Mouse (Mus musculus): Measurements from ENCODE around the gene Nxf1. TPM values are rescaled to one million over a fixed set of nuclear protein-coding genes. Genes with fewer than 3 reads are reported as not detected.
"Not testable (repeated sequence)": the region's sequence is repeated elsewhere in the genome, so short reads cannot be mapped to it uniquely, and the experiment has no call there.

Nxf1 gene
- polyA plus RNA-seq, 1 experiment from 2014 or later: 200 TPM

DNA sequence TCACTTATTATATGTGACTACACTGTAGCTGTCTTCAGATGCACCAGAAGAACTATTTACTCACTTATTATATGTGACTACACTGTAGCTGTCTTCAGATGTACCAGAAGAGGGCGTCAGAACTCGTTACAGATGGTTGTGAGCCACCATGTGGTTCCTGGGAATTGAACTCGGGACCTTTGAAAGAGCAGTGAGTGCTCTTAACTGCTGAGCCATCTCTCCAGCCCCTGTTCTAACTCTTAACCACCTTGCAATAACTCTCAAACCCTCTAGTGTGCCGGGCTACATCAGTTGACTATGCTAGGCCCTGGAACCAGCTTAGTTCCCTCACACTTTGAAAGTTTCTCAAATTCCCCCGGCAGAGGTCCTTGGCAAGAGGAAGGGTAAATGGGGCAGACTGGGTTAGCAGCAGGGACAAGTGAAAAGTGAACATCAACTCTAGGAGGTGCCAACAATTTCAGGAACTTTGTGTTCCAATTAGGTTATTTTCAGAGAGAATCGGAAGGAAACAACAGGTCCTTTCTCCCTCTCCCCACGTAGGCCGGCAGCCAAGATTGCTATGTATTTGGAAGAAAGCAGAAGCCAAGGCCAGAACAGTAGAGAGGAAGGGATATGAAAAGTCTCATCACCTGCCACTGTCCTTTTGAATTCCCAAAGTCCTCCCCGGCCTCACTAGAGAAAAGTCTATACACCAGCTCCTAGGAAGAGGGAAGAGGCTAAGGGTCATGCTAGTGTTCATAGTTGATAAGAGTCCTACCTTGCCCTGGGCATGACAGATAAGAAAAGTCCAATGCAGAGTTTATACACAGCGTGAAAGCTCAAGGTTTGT is 42.0 kb upstream of the Nxf1 start:
- no peak overlapping the region for H3K4me2 ChIP-seq (ENCODE audit: low read length)
- H3K27me3 ChIP-seq (replicated peaks; ENCODE audit: control insufficient read depth, insufficient read depth, low read length): no peaks in the 10 kb centered on the region
- no peak for ATAC-seq

DNA sequence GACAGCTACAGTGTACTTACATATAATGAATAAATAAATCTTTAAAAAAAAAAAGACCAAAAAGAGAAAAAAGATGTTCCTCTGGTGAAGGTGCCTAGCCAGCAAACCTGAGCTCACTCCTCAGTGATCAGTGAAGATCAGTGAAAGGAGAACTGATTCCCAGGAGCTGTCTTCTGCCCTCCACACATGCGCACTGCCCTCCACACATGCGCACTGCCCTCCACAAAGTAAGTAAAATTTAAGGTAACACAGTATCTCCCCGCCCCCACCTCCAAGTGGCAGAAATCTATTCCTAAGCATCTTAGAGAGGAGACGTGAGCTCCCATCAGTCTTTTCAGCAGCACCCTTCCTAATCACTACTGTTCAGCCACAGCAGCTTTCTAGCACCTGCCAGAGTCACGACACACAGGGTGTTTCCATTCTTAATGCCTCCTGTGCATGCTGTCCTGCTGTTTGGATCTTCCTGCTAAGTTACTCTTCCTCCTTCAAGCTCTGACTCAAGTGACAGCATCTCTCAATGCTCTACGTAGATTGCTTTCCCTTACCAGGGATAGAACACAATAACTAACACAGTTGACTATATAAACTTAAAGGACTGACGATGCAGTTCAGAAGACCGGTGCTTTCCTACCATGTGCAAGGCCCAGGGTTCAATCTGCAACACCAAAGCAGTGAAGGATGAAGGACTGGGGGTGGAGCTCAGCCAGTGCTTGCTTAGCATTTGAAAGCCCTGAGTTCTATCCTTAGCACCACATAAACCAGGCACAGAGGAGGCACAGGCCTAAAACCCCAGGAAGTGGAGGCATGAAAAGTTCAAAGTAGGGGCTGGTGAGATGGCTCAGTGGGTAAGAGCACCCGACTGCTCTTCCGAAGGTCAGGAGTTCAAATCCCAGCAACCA is 40.8 kb upstream of the Nxf1 start:
- H3K27me3 ChIP-seq (replicated peaks; ENCODE audit: control insufficient read depth, insufficient read depth, low read length): no peaks in the 10 kb centered on the region
- H3K27ac ChIP-seq (ENCODE audit: low read length): no peak overlapping the region
- H3K4me1 ChIP-seq (replicated peaks; ENCODE audit: control insufficient read depth, insufficient read depth, low read length): peaks cover 24% of the 10 kb centered on the region
- ATAC-seq: no peak
- WGBS: 74% methylated on average over 10 of the region's 10 CpGs
- no peak overlapping the region for H3K9ac ChIP-seq (replicated peaks; ENCODE audit: low read depth, low read length)
- no peaks in the 10 kb centered on the region for H3K36me3 ChIP-seq (ENCODE audit: control insufficient read depth, insufficient read depth)
- H3K4me3 ChIP-seq (replicated peaks; ENCODE audit: low read length): no peak overlapping the region
- no peaks in the 10 kb centered on the region for H3K9me3 ChIP-seq (ENCODE audit: control insufficient read depth, low read length)
- no peak overlapping the region for H3K4me2 ChIP-seq (ENCODE audit: low read length)

More for the DNA sequence above, 42.0 kb upstream of the Nxf1 start:
- 63% methylated on average over 10 of the region's 10 CpGs for WGBS
- H3K4me1 ChIP-seq (replicated peaks; ENCODE audit: control insufficient read depth, insufficient read depth, low read length): peaks cover 36% of the 10 kb centered on the region
- H3K9me3 ChIP-seq (ENCODE audit: control insufficient read depth, low read length): no peaks in the 10 kb centered on the region
- H3K27ac ChIP-seq (ENCODE audit: low read length): no peak overlapping the region
- 0 out of 2 replicates have a peak, but pooled peaks cover 4% of the 10 kb centered on the region for H3K36me3 ChIP-seq (ENCODE audit: control insufficient read depth, insufficient read depth)
- H3K4me3 ChIP-seq (replicated peaks; ENCODE audit: low read length): no peak overlapping the region
- no peak overlapping the region for H3K9ac ChIP-seq (replicated peaks; ENCODE audit: low read depth, low read length)

DNA sequence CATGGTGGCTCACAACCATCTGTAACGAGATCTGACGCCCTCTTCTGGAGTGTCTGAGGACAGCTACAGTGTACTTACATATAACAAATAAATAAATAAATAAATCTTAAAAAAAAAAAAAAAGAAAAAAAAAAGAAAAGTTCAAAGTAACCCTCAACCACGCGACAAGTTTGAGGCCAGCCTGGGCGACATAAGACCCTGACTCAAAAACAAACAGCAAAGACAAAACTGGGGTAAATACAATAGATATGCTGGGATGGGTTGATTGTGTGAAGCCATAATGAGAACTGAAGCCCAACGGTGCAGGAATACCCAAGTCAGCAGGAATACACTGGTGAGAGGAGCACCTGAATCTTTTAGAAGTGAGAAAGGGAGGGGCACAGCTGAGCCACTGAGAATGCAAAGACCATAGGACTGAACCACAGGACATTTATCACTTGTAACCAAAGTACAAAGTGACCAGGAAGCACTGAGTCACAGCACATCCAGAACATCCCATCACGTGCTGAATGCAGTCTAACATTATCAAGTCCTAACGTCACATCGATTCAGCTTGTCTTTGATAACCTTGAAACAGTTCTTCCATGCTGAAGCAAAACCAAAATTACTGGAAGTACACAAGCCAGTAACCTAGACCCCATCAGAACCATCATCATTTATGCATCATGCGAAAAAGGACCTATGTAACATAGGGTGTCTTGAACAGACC is 40.0 kb upstream of the Nxf1 start:
- ATAC-seq: no peak
- H3K4me1 ChIP-seq (replicated peaks; ENCODE audit: control insufficient read depth, insufficient read depth, low read length): peaks cover 25% of the 10 kb centered on the region
- WGBS: 78% methylated on average over 8 of the region's 10 CpGs

DNA sequence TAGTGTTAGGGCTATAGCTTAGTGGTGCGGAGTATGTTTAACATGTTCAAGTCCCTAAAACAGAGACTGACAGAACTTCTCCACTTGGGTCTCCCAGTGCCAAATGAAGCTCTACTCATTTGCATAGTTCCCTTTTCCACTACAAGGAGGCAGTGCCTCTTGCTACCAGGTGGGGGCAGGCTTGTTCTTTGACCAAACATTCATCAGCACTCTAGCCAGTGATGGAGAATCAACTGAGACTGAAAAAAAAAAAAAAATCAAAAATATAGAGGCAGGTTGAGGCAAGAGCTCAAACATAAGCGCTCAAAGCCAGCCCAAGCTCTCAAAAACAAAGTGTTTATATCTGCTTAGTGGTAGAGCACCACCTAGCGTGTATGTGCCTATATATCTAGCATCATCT is 38.5 kb upstream of the Nxf1 start:
- no peaks in the 10 kb centered on the region for H3K27me3 ChIP-seq (replicated peaks; ENCODE audit: control insufficient read depth, insufficient read depth, low read length)
- H3K4me2 ChIP-seq (ENCODE audit: low read length): no peak overlapping the region
- peaks cover 23% of the 10 kb centered on the region for H3K4me1 ChIP-seq (replicated peaks; ENCODE audit: control insufficient read depth, insufficient read depth, low read length)
- no peaks in the 10 kb centered on the region for H3K9me3 ChIP-seq (ENCODE audit: control insufficient read depth, low read length)
- H3K27ac ChIP-seq (ENCODE audit: low read length): no peak overlapping the region
- no peaks in the 10 kb centered on the region for H3K36me3 ChIP-seq (ENCODE audit: control insufficient read depth, insufficient read depth)
- H3K4me3 ChIP-seq (replicated peaks; ENCODE audit: low read length): no peak overlapping the region
- ATAC-seq: no peak
- H3K9ac ChIP-seq (replicated peaks; ENCODE audit: low read depth, low read length): no peak overlapping the region
- 70% methylated on average over 3 of the region's 3 CpGs for WGBS

More for the DNA sequence above, 40.0 kb upstream of the Nxf1 start:
- H3K9me3 ChIP-seq (ENCODE audit: control insufficient read depth, low read length): no peaks in the 10 kb centered on the region
- H3K4me3 ChIP-seq (replicated peaks; ENCODE audit: low read length): no peak overlapping the region
- no peak overlapping the region for H3K4me2 ChIP-seq (ENCODE audit: low read length)
- H3K27ac ChIP-seq (ENCODE audit: low read length): no peak overlapping the region
- H3K9ac ChIP-seq (replicated peaks; ENCODE audit: low read depth, low read length): no peak overlapping the region
- H3K36me3 ChIP-seq (ENCODE audit: control insufficient read depth, insufficient read depth): no peaks in the 10 kb centered on the region
- H3K27me3 ChIP-seq (replicated peaks; ENCODE audit: control insufficient read depth, insufficient read depth, low read length): no peaks in the 10 kb centered on the region

DNA sequence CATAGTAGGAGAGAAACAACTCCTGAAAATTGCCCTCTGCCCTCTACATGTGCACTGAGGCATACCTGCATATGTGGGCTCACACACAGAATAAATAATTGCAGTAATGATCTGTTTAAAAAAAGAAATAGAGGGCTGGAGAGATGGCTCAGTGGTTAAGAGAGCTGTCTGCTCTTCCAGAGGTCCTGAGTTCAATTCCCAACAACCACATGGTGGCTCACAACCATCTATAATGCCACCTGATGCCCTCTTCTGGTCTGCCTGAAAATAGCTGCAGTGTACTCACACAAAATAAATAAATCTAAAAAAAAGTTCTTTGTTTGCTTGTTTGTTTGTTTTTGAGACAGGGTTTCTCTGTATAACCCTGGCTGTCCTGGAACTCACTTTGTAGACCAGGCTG is 37.8 kb upstream of the Nxf1 start:
- H3K4me2 ChIP-seq (ENCODE audit: low read length); H3K36me3 ChIP-seq (ENCODE audit: control insufficient read depth, insufficient read depth); H3K9ac ChIP-seq (replicated peaks; ENCODE audit: low read depth, low read length); H3K4me3 ChIP-seq (replicated peaks; ENCODE audit: low read length); H3K27me3 ChIP-seq (replicated peaks; ENCODE audit: control insufficient read depth, insufficient read depth, low read length); H3K27ac ChIP-seq (ENCODE audit: low read length); ATAC-seq; H3K9me3 ChIP-seq (ENCODE audit: control insufficient read depth, low read length): not testable (repeated sequence)
- H3K4me1 ChIP-seq (replicated peaks; ENCODE audit: control insufficient read depth, insufficient read depth, low read length): peaks cover 21% of the 10 kb centered on the region

DNA sequence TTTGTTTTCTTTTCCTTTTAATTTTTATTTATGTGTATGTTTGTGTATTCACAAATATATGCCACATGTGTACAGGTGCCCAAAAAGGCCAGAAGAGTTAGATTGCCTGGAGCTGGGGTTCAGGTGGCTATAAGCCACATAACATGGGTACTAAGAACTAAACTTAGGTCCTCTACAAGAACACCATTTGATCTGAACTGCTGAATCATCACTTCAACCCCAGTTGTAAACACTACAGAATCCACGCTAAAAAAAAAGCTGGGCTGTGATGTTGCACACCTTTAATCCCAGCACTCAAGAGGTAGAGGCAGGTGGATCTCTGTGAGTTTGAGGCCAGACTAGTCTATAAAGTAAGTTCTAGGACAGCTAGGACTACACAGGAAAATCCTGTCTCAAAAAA is 35.5 kb upstream of the Nxf1 start:
- Histone ChIP-seq H3K9ac (replicated peaks; ENCODE audit: low read depth, low read length) (no peak overlapping the region), H3K4me2 (ENCODE audit: low read length) (no peak overlapping the region), H3K27ac (ENCODE audit: low read length) (no peak overlapping the region), H3K4me1 (replicated peaks; ENCODE audit: control insufficient read depth, insufficient read depth, low read length) (peaks cover 33% of the 10 kb centered on the region), H3K4me3 (replicated peaks; ENCODE audit: low read length) (no peak overlapping the region), H3K27me3 (replicated peaks; ENCODE audit: control insufficient read depth, insufficient read depth, low read length) (no peaks in the 10 kb centered on the region), H3K36me3 (ENCODE audit: control insufficient read depth, insufficient read depth) (peaks cover 17% of the 10 kb centered on the region), H3K9me3 (ENCODE audit: control insufficient read depth, low read length) (no peaks in the 10 kb centered on the region)
- 74% methylated on average over 1 of the region's 1 CpGs for WGBS
- ATAC-seq: no peak

DNA sequence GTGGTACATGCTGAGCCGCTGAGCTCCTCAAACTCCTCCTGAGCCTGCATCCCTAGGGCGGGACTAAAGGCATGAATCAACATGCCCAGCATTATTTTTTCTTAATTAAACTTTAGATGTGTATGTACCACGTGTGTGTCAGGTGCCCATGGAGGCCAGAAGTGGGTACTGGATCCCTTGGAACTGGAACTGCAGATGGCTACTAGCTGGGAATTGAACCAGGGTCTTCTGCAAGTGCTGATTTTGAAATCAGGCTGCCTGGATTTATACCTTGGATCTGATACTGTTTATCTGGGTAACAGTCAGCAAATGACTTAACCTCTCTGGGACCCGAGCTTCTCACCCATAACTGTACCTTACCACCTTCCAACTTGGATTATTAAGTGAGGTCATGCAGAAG is 34.9 kb upstream of the Nxf1 start:
- Histone ChIP-seq H3K4me2 (ENCODE audit: low read length) (peak overlapping the region; percentile 81), H3K36me3 (ENCODE audit: control insufficient read depth, insufficient read depth) (peaks cover 23% of the 10 kb centered on the region), H3K9ac (replicated peaks; ENCODE audit: low read depth, low read length) (peak overlapping the region; percentile 96), H3K27me3 (replicated peaks; ENCODE audit: control insufficient read depth, insufficient read depth, low read length) (no peaks in the 10 kb centered on the region), H3K4me1 (replicated peaks; ENCODE audit: control insufficient read depth, insufficient read depth, low read length) (peaks cover 33% of the 10 kb centered on the region), H3K4me3 (replicated peaks; ENCODE audit: low read length) (peak overlapping the region; percentile 60), H3K9me3 (ENCODE audit: control insufficient read depth, low read length) (no peaks in the 10 kb centered on the region), H3K27ac (ENCODE audit: low read length) (no peak overlapping the region)
- ATAC-seq: no peak
- WGBS: 65% methylated on average over 4 of the region's 4 CpGs

DNA sequence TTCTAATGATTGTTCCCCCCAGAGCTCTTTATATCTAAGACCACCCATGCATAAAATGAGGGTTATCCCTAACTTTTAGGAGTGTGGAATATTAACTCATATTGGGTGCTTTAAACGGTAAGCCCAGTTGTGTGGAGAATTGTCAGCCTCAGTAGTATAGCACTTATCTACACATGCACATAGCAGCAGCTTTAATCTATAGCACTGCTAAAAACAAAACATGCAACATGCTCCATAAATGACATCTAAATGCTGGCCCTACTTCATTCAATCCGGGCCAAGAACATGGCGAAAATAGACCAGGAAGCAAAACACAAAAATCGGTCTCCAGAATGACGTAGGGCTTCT is 34.3 kb upstream of the Nxf1 start:
- peaks cover 24% of the 10 kb centered on the region for H3K36me3 ChIP-seq (ENCODE audit: control insufficient read depth, insufficient read depth)
- H3K4me3 ChIP-seq (replicated peaks; ENCODE audit: low read length): peak overlapping the region; percentile 60
- 2% methylated on average over 5 of the region's 5 CpGs for WGBS
- no peaks in the 10 kb centered on the region for H3K27me3 ChIP-seq (replicated peaks; ENCODE audit: control insufficient read depth, insufficient read depth, low read length)
- peak overlapping the region; percentile 96 for H3K9ac ChIP-seq (replicated peaks; ENCODE audit: low read depth, low read length)
- ATAC-seq: peak; percentile 16
- peak overlapping the region; percentile 98 for H3K27ac ChIP-seq (ENCODE audit: low read length)
- H3K4me2 ChIP-seq (ENCODE audit: low read length): peak overlapping the region; percentile 81
- H3K4me1 ChIP-seq (replicated peaks; ENCODE audit: control insufficient read depth, insufficient read depth, low read length): peaks cover 33% of the 10 kb centered on the region
- no peaks in the 10 kb centered on the region for H3K9me3 ChIP-seq (ENCODE audit: control insufficient read depth, low read length)
